Mouse (Mus musculus): Measurements from ENCODE around the gene Ccdc50.

- no peak for TF ChIP-seq CTCF (IDR thresholded peaks at IDR 0.05; ENCODE audit: borderline replicate concordance, insufficient read depth, low read length)
- TF ChIP-seq POLR2A (IDR thresholded peaks at IDR 0.05; ENCODE audit: low read depth, low read length), result no peak
Observed at GRCm38 (mm10) chr16:27449360-27449759, 60.7 kb downstream of the Ccdc50 start.
